Mouse (Mus musculus) neutrophil, adult 59 days (primary cell): ENCODE data around the gene Raph1. TPM values are rescaled to one million over a fixed set of nuclear protein-coding genes. Genes with fewer than 3 reads are reported as not detected.

Experiments
- total RNA-seq, 2 experiments: library from RNA; stranded (reverse); gene quantifications; 1 replicate in 1 of 2; 2 replicates in 1 of 2; pipeline ENCODE4 v1.2.4; 2023

Raph1 gene
- 10 to 100 TPM; 16.1 to 31.6 TPM for total RNA-seq

DNA sequence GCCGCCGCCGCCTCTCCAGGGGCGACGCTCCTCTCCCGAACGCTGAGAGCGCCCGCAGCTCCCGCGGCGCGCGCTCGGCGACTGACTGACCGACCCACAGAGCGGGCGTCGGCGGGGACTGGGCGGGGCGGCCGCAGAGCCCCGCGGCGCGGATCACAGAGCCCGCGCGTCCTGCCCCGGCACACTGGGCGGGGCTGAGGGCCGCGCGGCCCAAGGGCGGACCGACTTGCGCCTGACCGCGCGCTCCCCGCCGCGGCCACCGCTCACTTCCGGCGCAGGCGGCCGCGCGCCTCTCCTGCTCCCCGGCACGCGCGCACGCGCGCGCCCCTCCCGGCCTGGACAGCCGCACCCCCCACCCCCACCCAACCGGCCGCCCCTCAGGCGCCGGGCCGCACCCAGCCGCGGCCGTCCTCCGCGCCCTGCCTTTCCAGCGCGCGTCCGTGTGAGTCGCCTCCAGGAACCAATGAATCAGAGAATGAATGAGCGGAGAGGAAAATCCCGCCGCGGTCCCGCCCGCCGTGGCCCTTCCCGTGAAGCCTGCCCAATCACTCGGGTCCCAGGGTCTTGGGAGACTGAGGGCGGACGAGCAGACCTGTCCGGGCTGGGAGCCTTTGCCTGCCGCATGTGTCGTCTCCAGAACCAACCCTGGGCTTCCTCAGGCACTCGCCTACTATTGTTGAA lies at the start of gene Raph1:
TSS of gene Raph1 (minus strand) at position 474 of the 681 bp plus-strand sequence.

Other genes with a start within 250 kb of the Raph1 start
- 10 to 100 TPM in 1 of 2 experiments, 1 to 10 TPM in 1; 8.3 to 10.8 TPM for gene Cyp20a1, start 223.8 kb downstream of the Raph1 start, total RNA-seq
- gene Abi2, start 157.5 kb downstream of the Raph1 start, total RNA-seq = 1 to 10 TPM; 4.1 to 7.4 TPM
- gene Cd28, start 149.7 kb upstream of the Raph1 start, total RNA-seq = 1 to 10 TPM; 1.0 to 1.4 TPM